Mouse (Mus musculus): Measurements from ENCODE around the gene Aplnr.

DNA sequence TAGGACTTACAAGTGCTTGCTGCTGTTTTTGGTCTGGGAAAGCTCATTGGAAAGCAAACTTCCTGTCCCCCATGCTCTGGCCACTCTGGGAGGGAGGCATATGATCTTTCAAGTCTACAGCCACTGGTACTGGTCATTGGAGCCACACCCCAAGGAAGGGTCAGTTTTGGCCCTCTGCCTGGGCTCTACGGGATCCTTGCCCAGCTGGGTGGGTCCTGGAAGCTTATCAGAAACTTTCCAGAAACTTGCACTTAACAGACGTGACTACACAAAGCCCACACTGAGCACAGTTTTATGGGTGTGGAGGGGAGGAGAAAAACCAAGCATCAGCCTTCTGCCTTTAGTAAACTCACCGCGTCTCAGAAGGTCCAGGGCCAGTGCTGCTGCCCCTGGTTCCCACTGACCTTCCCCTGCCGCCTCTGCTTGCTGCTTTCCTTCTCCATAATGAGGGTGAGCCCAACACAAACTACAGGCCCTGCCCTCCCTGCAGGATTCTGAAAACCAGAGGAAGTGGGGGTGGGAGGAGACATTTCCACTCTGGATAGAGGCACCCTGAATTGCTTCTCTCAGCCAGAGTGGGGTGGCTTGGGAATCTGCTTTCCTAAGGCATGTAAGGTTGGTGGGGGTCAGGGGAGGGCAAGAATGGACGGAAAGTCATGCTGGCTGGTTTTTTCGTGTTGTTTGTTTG lies 37.1 kb upstream of the Aplnr start:
- TF ChIP-seq CTCF (IDR thresholded peaks at IDR 0.05; ENCODE audit: low read depth, low read length) = no peak
- no peak for TF ChIP-seq POLR2A (IDR thresholded peaks at IDR 0.05; ENCODE audit: borderline replicate concordance, low read depth, low read length)

Measured in bone marrow macrophage, adult 2 months (primary cell).